Mouse (Mus musculus) layer of hippocampus, postnatal 10 days (tissue): ENCODE data around the gene Mcl1. TPM values are rescaled to one million over a fixed set of nuclear protein-coding genes. Genes with fewer than 3 reads are reported as not detected.
"Not testable (repeated sequence)": the region's sequence is repeated elsewhere in the genome, so short reads cannot be mapped to it uniquely, and the experiment has no call there.

Experiments
- DNase-seq, 2 experiments: peaks; one replicate each; pipeline ENCODE4 v3.0.0; 2021; ENCODE audit warnings: low spot score in 2 of 2
- total RNA-seq, 2 experiments: library from RNA; stranded (reverse); gene quantifications; 2 replicates each; pipeline ENCODE4 v1.2.3; 2021

Mcl1 gene
- total RNA-seq, 2 experiments from 2014 or later = 68.0 TPM

DNA sequence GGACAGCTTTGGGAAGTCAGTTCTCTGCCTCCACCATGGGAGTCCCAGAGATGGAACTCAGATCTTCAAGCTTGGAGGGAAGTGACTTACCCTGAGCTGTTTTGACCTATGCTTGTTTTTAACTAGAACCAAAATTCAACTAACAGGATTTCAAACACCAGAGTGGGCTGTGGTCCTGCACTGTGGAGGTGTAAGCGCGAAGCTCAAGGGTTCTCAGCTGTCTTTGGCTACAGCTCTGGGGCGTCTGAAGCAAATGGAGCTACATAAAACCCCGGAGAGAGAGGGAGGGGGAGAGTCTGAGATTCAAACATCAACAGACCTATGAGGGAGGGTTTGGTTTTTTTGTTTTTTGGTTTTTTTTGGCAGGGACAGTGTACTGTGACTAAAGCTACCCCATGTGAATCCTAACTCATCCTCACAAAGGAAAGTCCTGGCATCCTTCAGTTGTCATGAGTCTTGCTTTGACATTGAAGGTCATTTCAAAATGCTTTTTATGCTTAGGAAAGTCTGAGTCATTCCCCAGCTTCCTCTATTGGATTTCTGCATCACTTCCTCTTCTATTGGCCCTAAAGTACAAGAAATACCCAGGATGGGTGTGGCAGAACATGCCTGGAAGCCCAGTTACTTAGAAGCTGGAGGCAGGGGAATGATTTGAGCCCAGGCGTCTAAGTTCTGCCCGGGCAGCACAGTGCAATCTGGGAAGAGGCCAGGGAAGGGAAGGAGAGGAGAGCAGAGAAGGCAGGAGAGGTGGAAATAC is 8.1 kb upstream of the Mcl1 start:
- no peak for DNase-seq

DNA sequence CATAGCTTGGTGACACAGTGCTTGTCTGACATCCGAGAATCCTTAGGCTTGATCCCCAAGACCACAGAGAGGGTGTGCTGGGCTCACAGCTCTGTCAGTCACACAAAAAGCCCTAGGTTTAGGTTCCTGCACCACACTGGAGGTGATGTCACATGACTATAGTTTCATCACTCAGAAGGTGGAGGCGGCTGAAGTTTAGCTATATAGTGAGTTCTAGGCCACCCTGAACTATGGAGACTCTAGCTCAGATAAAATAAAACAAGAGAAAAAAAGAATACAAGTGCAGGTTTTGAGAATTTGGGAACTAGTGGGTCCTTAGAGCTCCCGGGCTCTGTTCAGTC is 7.6 kb upstream of the Mcl1 start:
- DNase-seq = no peak

- DNase-seq = no peak
Observed at GRCm38 (mm10) chr3:95651391-95652203, 7.0 kb upstream of the Mcl1 start.

GRCm38 (mm10) chr3:95652204-95652811 is 6.3 kb upstream of the Mcl1 start:
- DNase-seq = no peak

GRCm38 (mm10) chr3:95652871-95653270 is 5.7 kb upstream of the Mcl1 start:
- DNase-seq = no peak

DNA sequence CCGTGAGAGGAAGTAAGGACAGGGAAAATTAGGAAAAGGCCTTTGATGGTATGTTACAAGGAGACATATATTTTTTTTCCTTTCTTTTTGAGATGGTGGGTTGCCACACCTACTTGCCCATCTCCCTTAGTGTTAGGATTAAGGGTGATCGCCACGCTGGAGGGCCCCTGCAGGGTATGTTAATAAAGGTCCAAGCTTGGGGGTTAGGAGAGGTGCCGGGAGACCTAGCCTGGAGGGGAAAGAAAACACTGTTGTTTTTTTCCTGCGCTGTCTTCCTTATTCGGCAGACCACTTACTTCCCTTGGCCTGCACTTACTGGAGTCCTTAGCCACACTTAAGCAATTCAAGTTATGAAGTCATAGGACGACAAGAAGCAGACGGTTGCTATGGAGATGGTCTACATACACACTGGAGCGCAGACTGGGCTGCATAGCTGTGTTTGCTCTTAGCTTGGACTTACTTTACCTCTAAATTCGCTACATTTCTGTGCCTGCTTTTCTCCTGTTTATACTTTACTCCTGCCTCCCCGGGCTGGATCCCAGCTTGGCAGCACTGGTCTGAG is 5.0 kb upstream of the Mcl1 start:
- no peak for DNase-seq

- not testable (repeated sequence) for DNase-seq
Observed at GRCm38 (mm10) chr3:95654371-95654770, 4.2 kb upstream of the Mcl1 start.

GRCm38 (mm10) chr3:95655437-95655836 is 3.2 kb upstream of the Mcl1 start:
- no peak for DNase-seq

DNA sequence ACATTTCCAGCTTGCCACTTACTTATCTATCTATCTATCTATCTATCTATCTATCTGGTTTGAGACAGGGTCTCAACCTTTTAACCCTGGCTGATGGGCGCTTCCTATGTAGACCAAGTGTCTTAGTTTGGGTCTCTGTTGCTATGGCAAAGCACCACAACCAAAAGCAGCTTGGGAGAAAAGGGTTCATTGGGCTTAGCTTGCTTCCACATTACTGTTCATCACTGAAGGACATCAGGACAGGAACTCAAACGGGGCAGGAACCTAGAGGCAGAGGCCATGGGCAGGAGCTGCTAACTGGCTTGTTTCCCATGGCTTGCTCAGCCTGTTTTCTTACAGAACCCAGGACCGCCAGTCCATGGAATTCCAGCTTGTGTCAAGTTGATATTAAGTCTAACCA is 1.5 kb upstream of the Mcl1 start:
- DNase-seq = no peak

DNA sequence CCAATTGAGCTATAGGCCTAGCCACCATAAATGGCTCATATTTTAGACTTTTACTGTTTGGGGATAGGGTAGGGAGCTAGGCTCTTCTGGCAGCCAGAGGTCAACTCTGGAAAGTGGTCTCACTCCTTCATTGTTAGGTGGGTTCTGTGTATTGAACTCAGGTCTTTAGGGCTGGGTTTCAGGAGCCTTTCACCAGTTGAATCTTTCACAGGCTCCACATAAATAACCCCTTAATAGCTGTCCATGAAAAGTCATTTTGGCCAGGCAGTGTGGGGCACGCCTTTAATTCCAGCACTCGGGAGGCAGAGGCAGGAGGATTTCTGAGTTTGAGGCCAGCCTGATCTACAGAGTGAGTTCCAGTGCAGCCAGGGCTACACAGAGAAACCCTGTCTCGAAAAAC is 877 bp upstream of the Mcl1 start:
- DNase-seq = no peak

- peak; percentile 69 for DNase-seq
Observed at GRCm38 (mm10) chr3:95658868-95659712, 502 bp downstream of the Mcl1 start.

DNA sequence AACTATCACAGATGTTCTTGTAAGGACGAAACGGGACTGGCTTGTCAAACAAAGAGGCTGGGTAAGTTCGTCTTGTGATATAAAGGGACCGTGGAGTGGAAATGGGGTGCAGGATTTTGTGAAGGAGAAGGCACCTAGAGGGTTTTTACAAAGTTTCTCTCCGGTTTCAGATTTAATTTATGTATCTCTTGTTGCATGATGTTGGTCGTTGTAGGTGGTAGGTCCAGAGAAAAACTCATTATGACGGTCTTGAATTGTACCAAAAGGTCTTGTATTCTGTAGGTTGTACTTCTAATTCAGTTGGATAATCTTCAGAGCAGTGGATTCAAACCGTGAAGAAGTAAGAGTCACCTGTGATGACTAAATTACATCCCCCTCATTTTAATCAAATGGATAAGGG is 1.4 kb downstream of the Mcl1 start:
- DNase-seq = no peak

DNA sequence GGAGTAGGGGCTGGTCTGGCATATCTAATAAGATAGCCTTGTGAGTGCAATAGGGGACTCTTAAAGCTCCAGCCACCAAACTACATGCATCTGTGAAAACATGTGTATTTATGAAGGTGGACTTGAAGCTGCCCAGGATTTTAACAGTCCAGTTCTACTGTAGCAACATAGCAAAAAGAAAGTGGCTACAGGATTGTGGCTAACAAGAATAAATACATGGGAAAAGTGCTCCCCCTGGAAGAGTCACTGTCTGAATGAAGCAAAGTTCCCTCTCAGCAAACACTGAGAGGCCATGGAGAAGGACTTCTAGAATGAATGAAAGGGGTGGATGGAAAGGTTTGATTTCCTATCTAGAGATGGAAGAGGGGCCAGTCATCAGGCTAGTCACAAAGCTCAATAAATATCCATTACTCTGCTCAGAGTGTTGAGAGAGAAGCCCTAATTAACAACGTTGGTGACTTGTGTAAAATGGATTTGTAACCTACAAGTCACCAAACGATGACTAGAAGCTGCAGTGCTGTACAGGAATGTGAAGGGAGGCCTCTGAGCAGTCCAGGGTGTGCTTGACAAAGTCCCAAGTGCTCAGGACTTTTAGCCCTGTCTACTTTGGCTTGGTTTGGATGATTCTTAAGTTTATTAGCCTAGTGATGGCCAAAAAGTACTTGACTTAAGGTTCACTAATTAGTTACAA is 2.3 kb downstream of the Mcl1 start:
- DNase-seq = no peak

- no peak for DNase-seq
Observed at GRCm38 (mm10) chr3:95661945-95662715, 3.5 kb downstream of the Mcl1 start.

GRCm38 (mm10) chr3:95662724-95663449 is 4.3 kb downstream of the Mcl1 start:
- DNase-seq = no peak

DNA sequence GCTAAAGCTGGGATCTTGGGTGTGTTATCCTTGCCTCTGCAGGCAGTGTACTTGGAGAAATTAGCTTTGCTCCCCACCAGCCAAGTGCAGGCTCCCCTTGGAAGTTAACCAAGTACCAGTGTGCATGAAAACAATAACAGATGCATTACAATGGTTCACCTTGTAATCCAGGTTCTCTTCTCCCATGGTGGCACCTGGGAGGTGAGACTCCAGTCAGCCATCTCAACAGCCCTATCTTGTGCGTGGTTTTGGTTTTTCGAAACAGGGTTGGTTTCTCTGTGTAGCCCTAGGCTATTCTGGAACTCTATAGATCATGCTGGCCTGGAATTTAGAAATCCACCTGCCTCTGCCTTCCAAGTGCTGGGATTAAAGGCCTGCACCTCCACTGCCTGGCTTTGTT is 4.9 kb downstream of the Mcl1 start:
- DNase-seq = no peak

GRCm38 (mm10) chr3:95663969-95664608 is 5.5 kb downstream of the Mcl1 start:
- DNase-seq = no peak

GRCm38 (mm10) chr3:95664940-95665352 is 6.4 kb downstream of the Mcl1 start:
- no peak for DNase-seq
